Mouse (Mus musculus): ENCODE data around the gene Evi5l. TPM values are rescaled to one million over a fixed set of nuclear protein-coding genes. Genes with fewer than 3 reads are reported as not detected.

Gene Evi5l
- 1 to 10 TPM; 4.1 TPM for polyA plus RNA-seq (2017; shearing (Covaris generic))

DNA sequence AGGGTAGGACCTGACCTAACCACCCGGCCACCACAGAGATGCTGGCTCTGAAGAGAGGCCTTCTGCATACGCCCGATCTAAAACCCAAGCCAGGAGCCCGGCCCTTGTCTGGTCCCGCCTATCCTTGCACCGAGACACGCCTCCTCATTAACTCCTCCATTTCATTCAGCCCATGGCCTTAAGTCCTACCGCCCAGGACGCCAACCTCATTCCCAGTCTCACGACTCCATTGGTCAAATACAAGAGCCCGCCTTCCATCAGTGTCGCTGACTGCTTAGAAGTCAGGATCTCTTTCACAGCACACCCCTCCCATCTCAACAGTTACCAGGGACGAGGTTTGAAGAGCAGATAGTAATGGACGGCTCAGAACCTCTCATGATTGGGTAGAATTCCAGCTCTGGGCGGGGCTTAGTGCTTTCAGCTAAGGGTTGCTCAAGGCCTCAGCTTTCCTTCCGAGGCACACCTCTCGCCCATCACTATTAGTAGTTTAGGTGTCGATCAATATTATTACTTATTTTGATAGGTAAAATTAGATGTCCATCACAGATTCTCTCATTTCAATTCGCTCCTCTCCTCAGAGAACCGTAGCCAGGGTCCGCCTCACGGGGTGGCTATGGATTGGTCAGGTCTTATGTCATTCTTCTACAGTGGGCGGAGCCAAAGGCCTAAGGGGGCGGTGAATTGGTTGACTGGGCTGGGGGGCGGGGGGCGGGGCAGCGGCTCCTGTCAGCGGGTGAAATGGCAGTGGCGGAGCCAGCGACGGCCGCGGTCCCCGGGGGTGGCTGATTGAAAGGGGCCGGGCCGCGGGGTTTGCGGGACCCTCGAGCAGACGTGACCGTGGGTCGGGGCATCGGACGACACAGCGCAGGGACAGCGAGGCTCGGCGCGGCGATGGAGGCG is at the start of gene Evi5l:
TSS of gene Evi5l (plus strand) at position 716 of the 900 bp plus-strand sequence.
- ATAC-seq = peak; percentile 91

GRCm38 (mm10) chr8:4133798-4134197 is 32.6 kb upstream of the Evi5l start, which contains the start of gene Cd209g:
Gene Cd209g (plus strand): TSS chr8:4134098.
- ATAC-seq = no peak

- ATAC-seq = peak; percentile 69
Observed at GRCm38 (mm10) chr8:4139660-4140646, 26.4 kb upstream of the Evi5l start.

DNA sequence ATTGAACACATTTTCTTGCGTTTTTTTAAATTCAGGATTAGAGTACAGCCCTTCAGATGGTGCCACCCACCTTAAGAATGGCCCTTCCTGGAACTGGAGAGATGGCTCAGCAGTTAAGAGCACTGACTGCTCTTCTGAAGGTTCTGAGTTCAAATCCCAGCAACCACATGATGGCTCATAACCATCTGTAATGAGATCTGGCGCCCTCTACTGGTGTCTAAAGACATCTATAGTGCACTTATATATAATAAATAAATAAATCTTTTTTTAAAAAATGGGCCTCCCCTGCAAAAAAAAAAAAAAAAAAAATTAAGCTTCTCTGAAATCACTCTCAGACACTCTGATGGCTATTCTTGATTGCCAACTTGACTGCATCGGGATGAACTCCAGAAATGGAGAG is 24.6 kb upstream of the Evi5l start:
- ATAC-seq = peak; percentile 40

DNA sequence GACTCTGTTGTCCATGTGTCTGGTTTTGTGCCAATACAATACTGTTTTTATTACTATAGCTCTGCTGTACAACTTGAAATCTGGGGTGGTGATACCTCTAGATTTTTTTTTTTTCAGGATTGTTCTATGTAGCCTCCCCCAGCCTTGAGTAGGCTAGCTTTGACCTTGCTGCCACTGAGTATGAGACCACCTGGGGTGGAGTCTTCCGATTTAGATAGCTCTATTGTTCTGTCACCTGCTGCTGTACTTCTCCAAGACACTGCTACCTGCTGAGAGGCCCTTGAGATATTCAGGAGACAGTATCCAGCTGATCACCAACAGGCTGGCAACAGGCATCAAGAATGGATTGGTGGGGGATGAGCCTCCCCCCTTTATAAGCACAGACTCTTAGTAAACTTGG is 19.1 kb upstream of the Evi5l start:
- no peak for ATAC-seq

- ATAC-seq = no peak
Observed at GRCm38 (mm10) chr8:4154878-4155277, 11.5 kb upstream of the Evi5l start.

GRCm38 (mm10) chr8:4162786-4163185 is 3.6 kb upstream of the Evi5l start:
- no peak for ATAC-seq

DNA sequence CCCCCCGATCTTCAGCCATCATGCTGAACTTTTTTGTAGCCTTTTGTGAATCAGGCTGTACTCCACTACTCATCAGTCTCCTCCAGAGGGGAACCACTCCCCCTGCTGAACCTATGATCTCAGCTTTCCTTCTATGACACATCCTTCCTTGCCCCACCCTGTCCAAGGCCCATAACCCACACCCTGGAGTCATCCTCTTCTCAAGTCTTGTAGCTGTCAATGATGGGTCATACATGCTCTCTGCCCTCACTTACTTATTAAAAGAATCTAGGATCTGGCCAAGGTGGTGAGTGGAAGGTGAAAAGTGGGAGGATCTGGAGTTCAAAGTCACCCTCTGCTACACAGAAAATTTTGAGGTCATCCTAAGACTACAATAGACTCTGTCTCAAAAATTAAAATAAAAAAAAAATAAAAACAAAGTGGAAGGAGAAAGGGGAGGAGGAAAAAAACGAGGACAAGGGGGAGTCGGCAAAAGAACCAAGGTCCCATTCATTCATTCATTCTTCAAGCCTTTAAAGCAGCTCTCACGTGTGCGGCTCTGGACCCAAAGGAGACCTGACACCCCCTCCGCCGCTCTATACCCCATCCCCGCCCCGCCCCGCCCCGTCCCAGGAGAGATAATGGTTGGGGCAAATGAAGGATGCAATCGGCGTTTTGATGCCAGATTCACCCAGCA is 1.1 kb upstream of the Evi5l start:
- ATAC-seq = no peak

- ATAC-seq = no peak
Observed at GRCm38 (mm10) chr8:4166881-4167525, 636 bp downstream of the Evi5l start.

GRCm38 (mm10) chr8:4167918-4168317 is 1.6 kb downstream of the Evi5l start:
- ATAC-seq = no peak

DNA sequence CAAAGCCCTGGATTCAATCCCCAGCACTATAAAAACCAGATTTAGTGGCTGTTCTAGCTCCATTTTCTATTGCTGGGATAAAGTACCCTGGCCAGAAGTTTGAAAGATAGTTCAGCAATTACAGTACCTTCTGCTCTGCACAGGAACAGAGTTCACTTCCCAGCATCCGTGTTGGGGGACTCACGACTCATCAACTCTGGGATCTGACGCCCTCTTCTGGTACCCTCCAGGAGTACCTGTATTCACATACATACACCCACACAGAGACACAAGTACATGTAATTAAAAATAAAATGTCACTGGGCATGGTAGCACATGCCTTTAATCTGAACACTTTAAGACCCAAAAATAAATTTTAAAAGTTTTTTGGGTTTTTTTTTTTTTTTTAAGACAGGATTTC is 6.1 kb downstream of the Evi5l start:
- no peak for ATAC-seq

GRCm38 (mm10) chr8:4174018-4174417 is 7.7 kb downstream of the Evi5l start:
- no peak for ATAC-seq

- no peak for ATAC-seq
Observed at GRCm38 (mm10) chr8:4183409-4183808, 17.0 kb downstream of the Evi5l start.

DNA sequence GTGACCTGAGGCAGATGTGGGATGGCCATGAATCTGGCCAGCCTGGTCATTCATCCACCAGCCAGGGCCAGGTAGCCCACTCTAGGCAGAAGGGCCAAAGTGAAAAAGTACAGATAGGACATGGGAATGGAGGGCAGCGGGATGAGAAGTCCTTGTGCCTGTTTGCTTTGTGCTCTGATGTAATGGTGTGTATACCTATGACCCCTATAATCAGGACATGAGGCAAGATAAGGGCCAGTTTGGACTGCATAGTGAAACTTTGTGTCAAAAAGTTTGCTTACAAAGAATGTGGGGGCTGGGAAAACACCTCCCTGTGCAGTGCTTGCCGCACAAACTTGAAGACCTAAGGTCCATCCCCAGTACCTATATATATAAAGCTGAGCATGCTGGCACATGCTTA is 19.8 kb downstream of the Evi5l start:
- no peak for ATAC-seq

- ATAC-seq = no peak
Observed at GRCm38 (mm10) chr8:4188605-4189004, 22.2 kb downstream of the Evi5l start.

GRCm38 (mm10) chr8:4189031-4189722 is 22.8 kb downstream of the Evi5l start:
- ATAC-seq = no peak

DNA sequence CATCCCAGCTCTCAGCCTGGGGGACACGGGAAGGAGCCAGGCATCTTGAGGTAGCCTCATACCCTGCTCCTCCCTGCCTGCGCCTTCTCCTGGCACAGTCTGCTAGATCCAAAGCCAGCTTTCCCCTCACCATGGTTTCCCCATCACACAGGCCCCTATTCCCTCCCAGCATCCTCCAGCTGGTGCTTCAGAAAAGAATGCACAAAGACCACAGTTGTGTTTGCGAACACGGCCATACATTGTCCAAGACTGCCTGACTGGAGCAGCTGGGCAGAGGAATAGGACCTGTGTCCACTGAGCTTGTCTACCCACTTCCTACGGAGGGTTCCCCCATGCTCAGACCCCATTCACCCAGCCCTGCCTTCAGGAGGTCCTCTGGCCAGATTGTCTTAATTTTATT is 25.9 kb downstream of the Evi5l start:
- ATAC-seq = no peak

GRCm38 (mm10) chr8:4192807-4193587 is 26.6 kb downstream of the Evi5l start:
- peak; percentile 91 for ATAC-seq

DNA sequence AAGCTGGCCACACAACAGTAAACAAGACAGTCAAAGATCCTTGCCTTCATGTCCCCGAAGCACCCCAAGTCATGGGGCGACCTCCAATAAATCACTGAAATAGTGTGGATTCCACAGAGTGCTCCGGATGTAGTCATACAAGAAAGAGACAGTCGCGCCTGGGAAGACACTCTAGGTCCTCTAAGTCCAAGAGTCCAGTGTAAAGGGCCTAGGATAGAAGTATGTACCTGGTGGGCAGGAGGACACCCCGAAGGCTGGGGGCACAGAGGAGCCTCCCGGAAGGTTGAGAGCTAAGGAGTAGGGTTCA is 27.2 kb downstream of the Evi5l start:
- peak; percentile 18 for ATAC-seq

- ATAC-seq = no peak
Observed at GRCm38 (mm10) chr8:4201321-4201720, 35.0 kb downstream of the Evi5l start.

All from activated CD4-positive, CD25-positive, alpha-beta regulatory T cell, adult 4 months (primary cell).